Mouse (Mus musculus) liver, postnatal 0 days (tissue): Measurements from ENCODE around the gene Eloa.

Experiments
- CTCF ChIP-seq: sonication (generic); IDR thresholded peaks from 2 replicates; pipeline ENCODE4 v1.5.1; 2016; ENCODE audit warnings: antibody characterized with exemption, low read depth
- EP300 ChIP-seq: IDR thresholded peaks from 2 replicates; pipeline ENCODE4 v1.6.1; 2016; ENCODE audit warnings: antibody characterized with exemption, low read depth, mild to moderate bottlenecking

- TF ChIP-seq CTCF (no peak), EP300 (no peak)
Measured at GRCm38 (mm10) chr4:136052060-136052459, 30.5 kb upstream of the Eloa start.
